Mouse (Mus musculus): ENCODE measurements at regions not wholly inside any gene's neighbourhood (a gene's known extent, or its start where the extent isn't known, plus 50 kb on each side); places are given as distances from the start of the nearest gene placed in this dataset.

- no peak for TF ChIP-seq POLR2A (IDR thresholded peaks at IDR 0.05; ENCODE audit: control insufficient read depth in 1 of 2, insufficient read depth in 1 of 2, low read depth in 1 of 2, low read length in 2 of 2, poor library complexity in 1 of 2)
- no peak for TF ChIP-seq ELF1 (IDR thresholded peaks at IDR 0.05; ENCODE audit: low read depth, low read length)
- no peak for TF ChIP-seq TBP (IDR thresholded peaks at IDR 0.05; ENCODE audit: low read depth, low read length)
- TF ChIP-seq MYC (IDR thresholded peaks at IDR 0.05; ENCODE audit: low read depth, low read length) = no peak
- no peak for TF ChIP-seq CTCF (IDR thresholded peaks at IDR 0.05 in 2 of 3, conservative IDR thresholded peaks at IDR 0.05 in 1 of 3; ENCODE audit: control insufficient read depth in 1 of 3, insufficient read depth in 1 of 3, low read depth in 2 of 3, low read length in 3 of 3, poor library complexity in 1 of 3, severe bottlenecking in 1 of 3)
- TF ChIP-seq ZNF384 (IDR thresholded peaks at IDR 0.05; ENCODE audit: low read depth, low read length) = no peak
- TF ChIP-seq GABPA (IDR thresholded peaks at IDR 0.05; ENCODE audit: low read depth, low read length) = no peak
Measured at GRCm38 (mm10) chr4:95163403-95163802, 111.4 kb upstream of the Jun start.
